In genomic region chr1:194976517-194977370, GRCm38 (mm10) we compare ENCODE assay signal across 8 mouse cellular contexts. TPM values are rescaled to one million over a fixed set of nuclear protein-coding genes. Genes with fewer than 3 reads are reported as not detected.
A peak's percentile ranks its signal among the peaks of the same experiment; 100 is the strongest.
DNase-seq lines count a peak whose midpoint lies in the region; ATAC-seq and TF ChIP-seq lines count a peak whose summit lies in the region.

No protein-coding gene starts in this region.

- H3K4me1 ChIP-seq in hindbrain, embryonic 12.5 days: peaks cover 21% of the 10 kb centered on the region
- no peaks in the 10 kb centered on the region; the same call in 1 of the 2 replicates for H3K4me1 ChIP-seq in lung, postnatal 0 days (ENCODE audit: insufficient read depth, low read depth, low read length)

- TF ChIP-seq EP300 in lung, postnatal 0 days (IDR thresholded peaks at IDR 0.05): no peak

- H3K27me3 ChIP-seq in hindbrain, embryonic 12.5 days: 0 out of 2 replicates have a peak, but pooled peaks cover 5% of the 10 kb centered on the region
- H3K27me3 ChIP-seq in lung, postnatal 0 days (replicated peaks; ENCODE audit: insufficient read depth, low read length): no peaks in the 10 kb centered on the region

- peak overlapping the region; percentile 69 for H3K4me3 ChIP-seq in hindbrain, embryonic 12.5 days
- H3K4me3 ChIP-seq in lung, postnatal 0 days (ENCODE audit: low read depth, low read length): peak overlapping the region; percentile 70

- peak overlapping the region; percentile 96 for H3K4me2 ChIP-seq in hindbrain, embryonic 12.5 days (replicated peaks)
- H3K4me2 ChIP-seq in lung, postnatal 0 days (replicated peaks; ENCODE audit: low read depth, low read length): peak overlapping the region; percentile 91

- DNase-seq in R1 (ENCODE audit: low read depth, low spot score): peak; percentile 80
- peak; percentile 79 to 82 for DNase-seq in cerebellum, postnatal 14 days
- DNase-seq in frontal cortex, postnatal 14 days (ENCODE audit: low spot score in 2 of 2): peak; percentile 67
- peak; percentile 70 to 71 for DNase-seq in layer of hippocampus, postnatal 14 days (ENCODE audit: low spot score in 2 of 2)
- DNase-seq in lung, postnatal 0 days (ENCODE audit: low spot score): peak; percentile 81
- DNase-seq in ovary, postnatal 10 days (ENCODE audit: low spot score): peak; percentile 28
- DNase-seq in thymus, postnatal 4 days: peak; percentile 77

- no peaks in the 10 kb centered on the region for H3K36me3 ChIP-seq in hindbrain, embryonic 12.5 days
- no peaks in the 10 kb centered on the region for H3K36me3 ChIP-seq in lung, postnatal 0 days (ENCODE audit: insufficient read depth, low read length)

- H3K9ac ChIP-seq in hindbrain, embryonic 12.5 days: peak overlapping the region; percentile 76
- peak overlapping the region; percentile 62 for H3K9ac ChIP-seq in lung, postnatal 0 days (replicated peaks; ENCODE audit: low read depth)

- no peaks in the 10 kb centered on the region for H3K9me3 ChIP-seq in hindbrain, embryonic 12.5 days (replicated peaks)
- H3K9me3 ChIP-seq in lung, postnatal 0 days (ENCODE audit: low read length): no peaks in the 10 kb centered on the region

- peak overlapping the region; percentile 56 for H3K27ac ChIP-seq in hindbrain, embryonic 12.5 days
- H3K27ac ChIP-seq in lung, postnatal 0 days (ENCODE audit: low read length): peak overlapping the region; percentile 75

- under 1% methylated on average over 41 of the region's 44 CpGs for WGBS in hindbrain, embryonic 12.5 days
- 1% methylated on average over 35 of the region's 44 CpGs for WGBS in lung, postnatal 0 days

- TF ChIP-seq CTCF in lung, postnatal 0 days (IDR thresholded peaks at IDR 0.05): no peak; the same call in 1 of the 2 replicates

- peak; percentile 91 for ATAC-seq in hindbrain, embryonic 12.5 days (ENCODE audit: low FRiP score)
- ATAC-seq in lung, postnatal 0 days: peak; percentile 89

RNA-seq across cellular contexts. Expression of gene Cd34, which starts 38.1 kb away (rescaled TPM):
- polyA plus RNA-seq in hindbrain, embryonic 12.5 days (2016; fragmentation: Nextera tagmentation; extraction: Ambion mirVana): 44.7 and 50.0 TPM in 2 replicates
- 10 to 100 TPM; 32.1 to 33.2 TPM for total RNA-seq in layer of hippocampus, postnatal 14 days (2021)
- polyA plus RNA-seq in lung, postnatal 0 days (2015; fragmentation: Nextera tagmentation; extraction: Ambion mirVana): 189 and 199 TPM in 2 replicates

Comparison
In these comparisons a context has a peak if more than half of its experiments do, and no peak if none do; other contexts are left out.
1. Peak in every context shown above with its lines: DNase-seq, ATAC-seq, H3K4me3 ChIP-seq and H3K27ac ChIP-seq.
2. DNase-seq: peak in every context shown above with its lines; median percentile 81 in lung, postnatal 0 days; 80 in cerebellum, postnatal 14 days; 80 in R1; 77 in thymus, postnatal 4 days; 70 in layer of hippocampus, postnatal 14 days; 67 in frontal cortex, postnatal 14 days; 28 in ovary, postnatal 10 days.